Mouse (Mus musculus) kidney, postnatal 10 days (tissue): Measurements from ENCODE around the gene Mrtfa.
A peak's percentile ranks its signal among the peaks of the same experiment; 100 is the strongest.

ENCODE experiments used
- DNase-seq: peaks from one replicate; pipeline ENCODE4 v3.0.0; 2021; ENCODE audit warnings: mixed read lengths

The Mrtfa gene

DNA sequence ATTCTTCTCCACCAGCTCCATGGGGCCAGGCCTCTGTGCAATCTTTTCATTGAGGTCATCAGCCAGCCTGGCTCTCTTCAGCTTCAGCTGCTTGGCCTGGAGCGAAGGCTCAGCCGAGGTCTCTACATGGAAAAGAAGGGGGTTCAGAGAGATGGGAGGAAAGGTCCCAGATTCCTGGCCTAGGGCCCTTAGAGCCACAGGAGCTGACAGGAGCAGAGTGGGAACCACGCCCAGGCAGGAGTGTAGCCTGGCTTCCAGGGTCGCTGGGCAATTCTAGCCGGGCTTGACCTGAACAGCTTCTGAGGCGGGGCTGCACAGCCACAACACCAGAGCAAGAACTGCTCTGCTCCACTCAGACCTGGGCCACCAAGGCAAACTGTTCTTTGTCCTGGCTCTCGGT, 168.1 kb downstream of the Mrtfa start:
- DNase-seq = no peak

DNA sequence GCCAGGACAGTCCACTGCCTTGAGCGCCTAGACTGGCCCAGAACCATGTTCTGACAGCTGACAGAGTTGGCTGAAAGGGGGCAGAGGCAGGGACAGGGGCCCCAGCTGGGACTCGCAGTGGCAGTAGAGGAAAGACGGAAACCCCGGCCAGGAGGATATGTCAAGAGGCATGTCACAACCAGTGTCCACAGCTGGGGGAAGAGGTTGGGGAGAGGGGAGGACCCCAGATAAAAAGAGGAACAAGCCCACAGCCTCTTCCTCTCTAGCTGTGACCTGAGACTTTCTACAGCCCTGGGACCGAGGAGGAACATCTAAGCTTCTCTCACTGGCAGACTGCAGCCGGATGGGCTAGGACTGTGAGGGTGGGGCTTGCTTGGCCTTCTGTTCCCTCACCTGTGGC, 169.2 kb downstream of the Mrtfa start:
- DNase-seq = no peak

- DNase-seq = peak; percentile 70
These were observed 173.2 kb downstream of the Mrtfa start for GRCm38 (mm10) chr15:81017308-81017707.

DNA sequence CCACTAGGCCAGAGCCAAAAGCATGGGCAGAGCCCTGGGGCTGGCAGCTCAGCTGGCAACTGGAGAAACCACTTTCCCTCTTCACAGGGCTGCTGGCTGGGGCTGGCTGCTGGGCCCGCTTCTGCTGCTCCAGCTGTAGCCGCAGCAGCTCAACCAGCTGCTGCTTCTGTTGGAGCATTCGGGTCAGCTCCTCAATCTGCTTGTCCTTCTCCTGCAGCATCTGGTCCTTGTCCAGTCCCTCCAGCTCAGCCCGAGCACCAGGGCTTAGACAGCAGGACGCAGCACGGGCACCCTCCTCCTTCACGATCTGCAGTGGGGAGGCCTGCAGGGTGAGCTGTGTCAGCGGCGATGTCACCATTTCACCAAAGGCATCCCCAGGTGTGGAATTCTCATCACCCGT, 174.1 kb downstream of the Mrtfa start:
- DNase-seq = peak; percentile 51

- DNase-seq = no peak
These were observed 175.4 kb downstream of the Mrtfa start for GRCm38 (mm10) chr15:81015068-81015744.

DNA sequence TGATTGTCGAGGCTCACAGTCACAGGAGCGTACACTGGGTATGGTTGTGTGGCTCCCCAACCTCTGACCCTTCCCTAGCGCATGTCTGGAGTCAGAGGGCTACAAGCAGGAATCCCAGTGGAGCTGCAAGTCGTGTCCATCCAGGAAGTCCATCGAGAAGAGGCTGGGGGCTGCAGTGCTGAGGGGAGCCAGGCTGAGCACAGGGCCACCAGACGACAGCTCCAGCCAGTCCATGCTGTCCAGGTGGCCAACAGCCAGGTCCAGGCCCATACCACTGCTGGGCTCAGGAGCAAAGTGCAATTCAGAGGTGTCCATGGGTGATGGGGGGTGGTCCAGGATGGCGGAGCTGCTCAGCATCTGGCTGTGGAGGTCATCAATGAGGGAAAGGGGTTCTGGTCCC, 177.4 kb downstream of the Mrtfa start:
- no peak for DNase-seq

DNA sequence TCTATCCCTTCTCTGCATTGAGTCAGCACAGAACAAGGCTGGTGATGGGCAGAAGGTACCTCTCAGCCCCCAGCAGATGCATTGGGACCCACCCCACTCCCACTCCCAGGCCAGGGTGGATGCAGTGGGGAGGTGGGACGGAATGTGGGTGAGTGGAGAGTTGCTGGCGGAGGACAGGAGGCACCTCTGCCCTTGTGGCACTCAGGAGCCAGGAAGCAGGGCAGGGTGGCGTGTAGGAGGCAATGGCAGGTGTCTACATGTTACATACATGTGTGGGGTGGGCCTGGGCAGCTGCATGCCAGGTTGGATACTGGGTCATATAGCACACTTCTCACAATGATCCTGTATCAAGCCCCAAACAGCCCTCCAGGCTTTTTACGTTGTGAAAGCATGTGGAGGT, 178.2 kb downstream of the Mrtfa start:
- DNase-seq = no peak

DNA sequence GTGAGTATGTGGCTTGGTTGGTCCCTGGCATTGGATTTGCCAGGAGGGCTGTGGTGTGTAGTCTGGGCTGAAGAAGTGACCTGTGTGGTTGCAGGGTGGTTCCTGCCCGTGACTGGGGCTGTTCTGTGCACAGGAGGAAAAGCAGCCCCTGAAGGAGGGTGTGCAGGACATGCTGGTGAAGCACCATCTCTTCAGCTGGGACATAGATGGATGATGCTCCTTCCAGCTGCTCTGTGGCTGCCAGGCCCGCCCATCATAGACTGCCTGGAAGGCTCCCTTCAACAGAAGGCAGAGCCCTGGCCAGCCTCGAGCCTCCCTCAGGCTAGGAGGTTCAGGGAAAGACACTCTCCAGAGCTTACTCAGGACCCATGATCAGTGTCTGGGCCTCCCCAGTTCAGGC, 179.0 kb downstream of the Mrtfa start:
- no peak for DNase-seq

GRCm38 (mm10) chr15:81010114-81010513, 180.4 kb downstream of the Mrtfa start:
- DNase-seq = no peak

- DNase-seq = peak; percentile 66
These were observed 181.9 kb downstream of the Mrtfa start for GRCm38 (mm10) chr15:81008689-81009123.

DNA sequence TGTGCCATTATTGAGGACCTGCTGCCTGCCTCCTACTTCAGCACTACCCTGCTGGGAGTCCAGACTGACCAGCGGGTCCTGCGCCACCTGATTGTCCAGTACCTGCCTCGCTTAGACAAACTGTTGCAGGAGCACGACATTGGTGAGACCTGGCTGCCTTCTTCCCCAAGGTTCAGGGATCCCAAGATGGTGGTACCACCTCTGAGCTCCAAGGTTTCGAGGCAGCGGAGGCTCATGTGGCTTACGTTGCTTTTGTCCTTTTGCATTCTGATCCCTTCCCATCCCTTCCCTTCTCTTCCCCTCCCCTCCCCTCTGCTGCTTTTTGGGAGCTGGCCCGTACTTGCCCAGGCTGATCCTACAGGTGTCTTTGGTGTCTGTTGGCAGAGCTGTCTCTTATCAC, 182.7 kb downstream of the Mrtfa start:
- no peak for DNase-seq

- DNase-seq = no peak
These were observed 183.2 kb downstream of the Mrtfa start for GRCm38 (mm10) chr15:81007339-81007738.

DNA sequence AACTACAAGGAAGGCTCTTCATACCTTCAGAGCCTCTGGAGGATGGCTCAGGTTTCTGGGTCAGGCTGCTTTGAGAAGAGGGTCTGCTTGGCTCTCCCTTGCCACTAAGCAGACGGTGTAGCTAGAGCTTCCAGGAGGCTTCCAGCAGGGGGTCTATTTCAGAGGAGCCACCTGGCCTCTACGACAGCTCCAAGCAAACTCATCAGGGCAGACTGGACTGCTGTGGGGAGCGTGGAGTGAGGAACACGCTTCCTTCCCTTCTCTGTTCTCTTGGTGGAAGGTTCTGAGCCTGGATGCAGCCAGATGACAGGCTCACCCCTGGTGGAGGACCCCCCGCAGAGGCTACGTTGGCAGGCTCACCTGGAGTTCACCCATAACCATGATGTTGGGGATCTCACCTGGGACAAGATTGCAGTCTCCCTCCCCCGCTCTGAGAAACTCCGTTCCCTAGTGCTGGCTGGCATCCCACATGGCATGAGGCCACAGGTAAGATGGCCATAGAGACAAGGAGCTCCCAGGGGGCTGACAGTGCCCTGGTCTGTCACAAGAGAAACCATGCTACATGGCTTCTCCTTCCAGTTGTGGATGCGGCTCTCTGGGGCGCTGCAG, 184.3 kb downstream of the Mrtfa start:
- DNase-seq = no peak

GRCm38 (mm10) chr15:81000419-81001138, 190.0 kb downstream of the Mrtfa start:
- DNase-seq = no peak

GRCm38 (mm10) chr15:80997077-80997476, 193.5 kb downstream of the Mrtfa start:
- no peak for DNase-seq

DNA sequence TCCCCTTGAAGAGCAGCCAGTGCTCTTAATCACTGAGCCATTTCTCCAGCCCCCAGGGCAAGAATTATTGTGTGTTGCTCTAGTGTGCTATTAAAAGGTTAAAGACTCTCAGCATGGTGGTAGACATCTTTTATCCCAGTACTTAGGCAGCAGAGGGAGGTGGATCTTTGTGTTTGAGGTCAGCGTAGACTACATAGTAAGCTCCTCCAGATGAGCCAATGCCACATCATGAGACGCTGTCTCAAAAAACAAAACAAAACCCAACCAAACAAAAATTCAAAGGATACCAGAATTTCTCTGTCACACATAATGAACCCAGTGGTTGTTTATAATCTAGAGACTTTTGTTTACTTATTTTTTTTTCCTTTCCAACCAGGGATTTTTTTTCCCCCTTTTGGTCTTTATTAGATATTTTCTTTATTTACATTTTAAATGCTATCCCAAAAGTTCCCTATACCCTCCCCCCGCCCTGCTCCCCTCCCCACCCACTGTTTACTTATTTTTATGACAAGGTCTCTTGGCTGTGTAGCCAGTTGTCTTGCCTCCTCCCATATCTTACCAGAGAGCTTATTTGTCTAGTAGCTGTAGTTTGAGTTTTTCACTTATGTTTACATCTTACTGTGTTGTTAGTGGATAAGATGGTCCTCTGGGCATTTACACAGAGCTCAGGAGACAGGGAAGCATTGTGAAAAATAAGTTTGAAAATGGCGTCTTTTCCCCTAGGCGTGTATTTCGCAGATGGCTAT, 194.3 kb downstream of the Mrtfa start:
- DNase-seq = no peak

GRCm38 (mm10) chr15:80994959-80995358, 195.6 kb downstream of the Mrtfa start:
- no peak for DNase-seq

- no peak for DNase-seq
These were observed 200.8 kb downstream of the Mrtfa start for GRCm38 (mm10) chr15:80989712-80990111.

DNA sequence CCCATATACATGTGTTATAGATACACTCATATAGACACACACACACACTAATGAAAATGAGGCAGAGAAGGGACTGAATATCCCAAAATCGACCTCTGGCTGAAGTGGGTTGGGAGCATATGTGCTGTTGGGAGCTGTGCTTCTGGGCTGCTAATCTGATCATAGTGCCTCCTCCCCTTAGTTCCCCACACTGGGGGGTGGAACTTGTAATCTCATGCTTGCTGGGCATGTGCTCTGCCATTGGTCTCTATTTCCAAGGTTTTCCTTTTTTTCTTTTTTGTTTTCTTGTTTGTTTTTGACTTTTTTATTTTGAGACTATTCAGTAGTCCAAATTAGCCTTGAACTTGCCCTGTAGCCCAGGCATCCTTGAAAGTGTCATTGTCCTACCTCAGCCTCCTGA, 202.2 kb downstream of the Mrtfa start:
- no peak for DNase-seq

DNA sequence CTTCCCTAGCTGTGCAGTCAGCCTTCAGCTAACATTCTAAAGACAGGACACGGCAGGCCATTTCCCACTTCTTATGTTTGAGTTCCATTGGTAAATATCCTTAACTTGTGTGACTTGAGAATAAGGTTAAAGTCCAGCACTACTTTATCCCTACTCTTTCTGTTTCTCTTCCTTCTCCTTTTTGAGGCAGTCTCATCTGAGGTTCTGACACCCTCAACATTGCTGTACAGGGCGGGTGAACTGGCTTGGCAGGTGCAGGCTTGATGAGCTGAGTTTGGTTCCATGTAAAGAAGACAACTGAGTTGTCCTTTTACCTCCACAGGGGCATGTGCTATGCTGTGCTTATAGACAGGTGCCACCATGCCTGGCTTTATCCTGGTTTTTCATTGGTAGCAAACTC, 207.3 kb downstream of the Mrtfa start:
- no peak for DNase-seq

DNA sequence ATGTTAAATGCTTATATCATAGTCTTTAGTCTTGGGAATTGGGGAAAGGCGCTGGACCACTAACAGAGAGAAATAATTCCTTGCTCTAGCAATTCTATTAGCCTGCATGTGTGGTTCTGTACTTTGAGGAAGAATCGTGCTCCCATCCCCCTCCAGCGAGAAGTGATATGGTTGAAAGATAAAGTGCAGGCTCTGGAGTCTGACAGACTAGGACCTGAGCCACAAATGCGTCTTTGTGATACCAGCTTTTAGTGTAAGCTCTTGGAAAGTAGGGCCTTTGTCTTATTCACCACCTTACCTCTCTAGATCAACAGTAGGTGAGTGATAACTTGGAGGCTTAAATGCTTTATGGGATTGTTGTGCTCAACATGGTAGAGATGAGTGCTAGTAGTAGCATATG, 209.4 kb downstream of the Mrtfa start:
- no peak for DNase-seq

DNA sequence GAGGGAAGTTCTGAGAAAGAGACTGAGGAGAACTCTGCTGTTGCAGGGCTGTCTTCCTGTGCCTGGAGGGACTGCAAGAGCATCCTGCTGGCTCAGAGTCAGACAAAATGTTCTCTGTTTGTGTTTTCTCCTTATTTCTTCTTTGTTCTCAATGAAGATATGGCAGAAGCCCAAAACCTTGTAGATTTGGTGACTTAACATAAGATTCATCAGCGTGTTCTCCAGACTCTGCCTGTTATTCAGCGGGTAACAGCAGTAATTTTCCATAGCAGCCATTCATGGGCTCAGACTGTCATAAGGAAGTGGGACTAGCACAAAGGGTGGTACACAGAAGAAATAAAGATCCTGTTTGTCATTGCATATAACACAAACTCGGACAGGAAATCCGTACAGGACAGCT, 210.9 kb downstream of the Mrtfa start:
- no peak for DNase-seq

DNA sequence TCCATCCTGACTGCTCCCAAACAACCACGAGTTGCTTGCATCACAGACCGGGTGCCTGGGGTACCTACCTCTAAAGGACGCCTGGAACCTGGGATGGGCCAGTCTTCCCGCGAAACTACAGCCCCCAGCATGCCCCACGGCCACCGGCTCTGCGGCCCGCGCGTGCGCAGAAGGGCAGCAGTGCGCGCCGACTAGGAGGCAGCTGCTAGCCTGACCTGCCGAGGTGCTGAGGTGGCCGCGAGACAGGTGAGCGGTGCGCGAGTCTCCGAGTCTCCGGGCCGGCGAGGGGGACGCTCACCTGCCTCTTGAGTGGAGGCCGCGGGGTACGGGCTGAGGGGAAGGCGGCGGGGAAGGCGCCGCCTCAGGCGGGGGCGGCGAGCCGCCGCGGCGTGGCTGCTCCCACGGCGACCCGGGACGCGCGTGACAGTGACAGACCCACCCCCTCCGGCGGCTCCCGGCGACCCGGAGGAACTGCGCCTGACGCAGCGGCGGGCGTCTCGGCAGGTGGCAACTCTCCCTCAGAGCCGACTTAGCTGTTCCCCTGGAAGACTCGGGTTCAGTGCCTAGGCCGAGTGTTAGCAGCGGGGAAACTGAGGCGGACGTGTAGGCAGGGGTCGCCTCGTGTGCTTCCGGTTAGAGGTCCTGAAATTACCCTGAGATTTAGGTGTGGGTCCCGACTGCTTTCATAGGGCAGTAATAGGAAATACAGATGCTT, 212.8 kb downstream of the Mrtfa start, which contains the start of gene Sgsm3:
Sgsm3 (plus strand) TSS at position 146 of the 715 bp plus-strand sequence.
- peak; percentile 92 for DNase-seq
